In the genomic region with DNA sequence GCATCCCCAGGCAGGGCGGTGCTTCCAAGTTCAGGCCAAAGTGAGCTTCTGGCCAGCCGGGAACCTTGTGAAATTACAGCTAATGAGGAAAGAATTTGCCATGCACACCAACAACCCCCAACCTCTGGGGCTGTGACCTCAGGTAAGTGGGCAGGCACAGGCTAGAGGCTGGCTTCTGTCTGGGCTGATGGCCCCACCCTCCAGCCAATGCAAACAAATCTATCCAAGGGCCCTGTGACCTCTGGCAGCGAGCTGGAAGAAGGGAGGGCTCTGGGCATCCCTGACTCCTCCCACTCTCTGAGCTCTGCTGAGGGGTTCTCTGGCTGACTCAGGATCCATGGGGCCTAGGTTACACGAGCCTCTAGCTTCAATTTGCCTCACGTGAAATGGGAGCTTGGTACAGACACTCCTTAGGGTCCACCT, we compare ENCODE assay signal across 9 mouse cellular contexts. TPM values are rescaled to one million over a fixed set of nuclear protein-coding genes. Genes with fewer than 3 reads are reported as not detected.
DNase-seq lines count a peak whose midpoint lies in the region; ATAC-seq and TF ChIP-seq lines count a peak whose summit lies in the region.
"Had no signal": no experiment of that assay in that cellular context is flagged by ENCODE, and none has a peak within 500 bp of the region (broad histone marks: within the 10 kb centered on the region; RNA-seq: fewer than 3 reads in every experiment).

No protein-coding gene starts in this region.

- no peak overlapping the region for H3K27ac ChIP-seq in midbrain, embryonic 11.5 days (ENCODE audit: low read depth, low read length)
- H3K27ac ChIP-seq in midbrain, postnatal 0 days (ENCODE audit: low read depth, low read length): no peak overlapping the region
- H3K27ac ChIP-seq in heart, embryonic 16.5 days (ENCODE audit: low read length): peak overlapping the region; percentile 43
- H3K27ac ChIP-seq: forebrain, embryonic 12.5 days had no signal

- H3K27me3 ChIP-seq in midbrain, embryonic 11.5 days (ENCODE audit: control insufficient read depth, insufficient read depth, low read length): no peaks in the 10 kb centered on the region
- H3K27me3 ChIP-seq in midbrain, postnatal 0 days (ENCODE audit: insufficient read depth, low read length): no peaks in the 10 kb centered on the region
- H3K27me3 ChIP-seq in heart, embryonic 16.5 days (ENCODE audit: control insufficient read depth, insufficient read depth, low read length): no peaks in the 10 kb centered on the region
- H3K27me3 ChIP-seq: forebrain, embryonic 12.5 days had no signal

- H3K4me3 ChIP-seq in midbrain, embryonic 11.5 days (ENCODE audit: low read depth, low read length): no peak overlapping the region
- no peak overlapping the region for H3K4me3 ChIP-seq in midbrain, postnatal 0 days (ENCODE audit: low read depth, low read length)
- no peak overlapping the region for H3K4me3 ChIP-seq in heart, embryonic 16.5 days (ENCODE audit: low read length)
- H3K4me3 ChIP-seq: forebrain, embryonic 12.5 days had no signal

- no peaks in the 10 kb centered on the region for H3K4me1 ChIP-seq in midbrain, embryonic 11.5 days (ENCODE audit: control insufficient read depth, insufficient read depth, low read length)
- H3K4me1 ChIP-seq in midbrain, postnatal 0 days (ENCODE audit: insufficient read depth, low read length): no peaks in the 10 kb centered on the region
- H3K4me1 ChIP-seq in heart, embryonic 16.5 days (ENCODE audit: control insufficient read depth, insufficient read depth, low read length): peaks cover 6% of the 10 kb centered on the region

- peak; percentile 80 for DNase-seq in midbrain, embryonic 11.5 days (ENCODE audit: low spot score, missing footprints)
- DNase-seq in midbrain, postnatal 0 days (ENCODE audit: low spot score): no peak
- DNase-seq in liver (peak; percentile 60), adipocyte (ENCODE audit: low spot score) (no peak)
- DNase-seq in urinary bladder, postnatal 25 days (ENCODE audit: low spot score): peak; percentile 8
- DNase-seq in frontal cortex, postnatal 36 days (ENCODE audit: low spot score in 2 of 2): no peak
- no peak for DNase-seq in cerebellum, adult 8-10 months

- H3K9me3 ChIP-seq in midbrain, embryonic 11.5 days (ENCODE audit: control insufficient read depth, low read length): no peaks in the 10 kb centered on the region
- H3K9me3 ChIP-seq in midbrain, postnatal 0 days (ENCODE audit: low read length): no peaks in the 10 kb centered on the region
- H3K9me3 ChIP-seq in heart, embryonic 16.5 days (replicated peaks; ENCODE audit: control insufficient read depth, low read length): no peaks in the 10 kb centered on the region
- H3K9me3 ChIP-seq: forebrain, embryonic 12.5 days had no signal

- no peak overlapping the region for H3K9ac ChIP-seq in midbrain, embryonic 11.5 days (ENCODE audit: low read length)
- no peak overlapping the region for H3K9ac ChIP-seq in midbrain, postnatal 0 days (replicated peaks; ENCODE audit: low read length, poor library complexity, severe bottlenecking)
- H3K9ac ChIP-seq in heart, embryonic 16.5 days (ENCODE audit: low read length): 0 out of 2 replicates have a peak overlapping the region, but pooled peaks have one; percentile 3
- H3K9ac ChIP-seq: forebrain, embryonic 12.5 days had no signal

- WGBS in midbrain, embryonic 11.5 days: 30% methylated on average over 5 of the region's 5 CpGs
- 47% methylated on average over 5 of the region's 5 CpGs for WGBS in midbrain, postnatal 0 days
- 30% methylated on average over 5 of the region's 5 CpGs for WGBS in heart, embryonic 16.5 days

- ATAC-seq in midbrain, embryonic 11.5 days (ENCODE audit: low FRiP score): peak; percentile 63; the same call in 1 of the 2 replicates
- no peak for ATAC-seq in midbrain, postnatal 0 days (ENCODE audit: low FRiP score)
- ATAC-seq in heart, embryonic 16.5 days (replicated peaks; ENCODE audit: extremely low read depth, insufficient read depth, low FRiP score): peak; percentile 89

- no peak overlapping the region for H3K4me2 ChIP-seq in midbrain, embryonic 11.5 days
- H3K4me2 ChIP-seq in midbrain, postnatal 0 days (ENCODE audit: low read depth, low read length, poor library complexity, severe bottlenecking): no peak overlapping the region
- no peak overlapping the region for H3K4me2 ChIP-seq in heart, embryonic 16.5 days (ENCODE audit: low read depth, low read length)
- H3K4me2 ChIP-seq: forebrain, embryonic 12.5 days had no signal

- no peaks in the 10 kb centered on the region for H3K36me3 ChIP-seq in midbrain, embryonic 11.5 days (ENCODE audit: control insufficient read depth, insufficient read depth, low read length)
- H3K36me3 ChIP-seq in midbrain, postnatal 0 days (ENCODE audit: insufficient read depth, low read length): no peaks in the 10 kb centered on the region
- 0 out of 2 replicates have a peak, but pooled peaks cover 6% of the 10 kb centered on the region for H3K36me3 ChIP-seq in heart, embryonic 16.5 days (ENCODE audit: control insufficient read depth, insufficient read depth)

- no peak for TF ChIP-seq CTCF in midbrain, postnatal 0 days (IDR thresholded peaks at IDR 0.05)

RNA-seq across cellular contexts. Expression of gene Trmu, which starts 56.5 kb away (rescaled TPM):
- polyA plus RNA-seq in midbrain, embryonic 11.5 days (2014; fragmentation: Nextera tagmentation; extraction: Ambion mirVana): 29.9 and 33.5 TPM in 2 replicates
- total RNA-seq in midbrain, postnatal 0 days (2014; rRNA removed): 22.7 and 27.6 TPM in 2 replicates
- polyA plus RNA-seq in midbrain, postnatal 0 days (2015; fragmentation: Nextera tagmentation; extraction: Ambion mirVana): 37.0 and 41.4 TPM in 2 replicates
- polyA plus RNA-seq in heart, embryonic 16.5 days (2015; fragmentation: Nextera tagmentation; extraction: Ambion mirVana): 36.3 and 40.5 TPM in 2 replicates

Comparison
In these comparisons a context has a peak if more than half of its experiments do, and no peak if none do; other contexts are left out.
1. DNase-seq: peak in midbrain, embryonic 11.5 days (single experiment), liver (single experiment) and urinary bladder, postnatal 25 days (single experiment); none in midbrain, postnatal 0 days (single experiment), frontal cortex, postnatal 36 days (0 of 2), cerebellum, adult 8-10 months (single experiment) and adipocyte (single experiment).